Mouse (Mus musculus) CH12.LX (cell line): ENCODE data around the gene Slc7a7. TPM values are rescaled to one million over a fixed set of nuclear protein-coding genes. Genes with fewer than 3 reads are reported as not detected.
A peak's percentile ranks its signal among the peaks of the same experiment; 100 is the strongest.

Experiments used
- DNase-seq: peaks from one replicate; pipeline ENCODE4 v3.0.0-alpha.2; 2013; ENCODE audit errors: extremely low read depth
- H3K27ac ChIP-seq: 2 replicates; pipeline ENCODE4 v1.5.1; 2012; ENCODE audit warnings: low read depth, mild to moderate bottlenecking, control low read depth, moderate library complexity; ENCODE audit not compliant: insufficient read depth
- H3K27me3 ChIP-seq: replicated peaks from 2 replicates; pipeline ENCODE3; 2012; ENCODE audit warnings: inconsistent platforms
- H3K36me3 ChIP-seq, 2 experiments: replicated peaks in 1 of 2; 2 replicates each; pipeline versions ENCODE3 to v1.6.1; 2012; ENCODE audit warnings: inconsistent platforms in 1 of 2, low read length in 1 of 2, mild to moderate bottlenecking in 1 of 2, mixed read lengths in 1 of 2, moderate library complexity in 1 of 2; ENCODE audit not compliant: control insufficient read depth in 1 of 2, insufficient read depth in 1 of 2
- H3K4me1 ChIP-seq, 2 experiments: 2 replicates each; pipeline ENCODE4 v1.6.1; 2012; ENCODE audit warnings: inconsistent platforms in 1 of 2, moderate library complexity in 1 of 2; ENCODE audit not compliant: insufficient read depth in 2 of 2, control insufficient read depth in 1 of 2
- H3K4me2 ChIP-seq: 2 replicates; pipeline ENCODE4 v1.6.1; 2012; ENCODE audit warnings: low read depth, mild to moderate bottlenecking, control low read depth; ENCODE audit not compliant: poor library complexity, insufficient read depth, severe bottlenecking
- H3K4me3 ChIP-seq, 3 experiments: fragments of 150-350 bp in 1 of 3; sonication (generic) in 1 of 3; replicated peaks in 1 of 3; 2 replicates each; pipeline versions ENCODE3 to v1.5.1; 2011 to 2012; ENCODE audit warnings: low read depth in 2 of 3, low read length in 2 of 3, mild to moderate bottlenecking in 2 of 3, moderate library complexity in 2 of 3, control low read depth in 1 of 3, improper control_type of control experiment in 1 of 3, inconsistent platforms in 1 of 3, mixed read lengths in 1 of 3; ENCODE audit not compliant: poor library complexity in 1 of 3
- H3K79me2 ChIP-seq: replicated peaks from 2 replicates; pipeline ENCODE4 v1.6.1; 2012; ENCODE audit warnings: mild to moderate bottlenecking, moderate library complexity; ENCODE audit not compliant: control insufficient read depth, poor library complexity, insufficient read depth, severe bottlenecking; ENCODE audit errors: extremely low read depth
- H3K9ac ChIP-seq: 2 replicates; pipeline ENCODE4 v1.6.1; 2012; ENCODE audit warnings: low read depth, mild to moderate bottlenecking, control low read depth, moderate library complexity; ENCODE audit not compliant: insufficient read depth
- H3K9me3 ChIP-seq: replicated peaks from 2 replicates; pipeline ENCODE3; 2012; ENCODE audit warnings: low read length, inconsistent platforms, mixed read lengths
- BHLHE40 ChIP-seq: IDR thresholded peaks from 2 replicates; pipeline ENCODE4 v1.6.1; 2011; ENCODE audit warnings: mild to moderate bottlenecking, low read depth, low read length, improper control_type of control experiment
- CHD1 ChIP-seq: IDR thresholded peaks from 2 replicates; pipeline ENCODE4 v1.6.1; 2012; ENCODE audit warnings: low read depth, low read length, improper control_type of control experiment, inconsistent platforms
- CHD2 ChIP-seq: IDR thresholded peaks from 2 replicates; pipeline ENCODE4 v1.6.1; 2011; ENCODE audit warnings: low read length, improper control_type of control experiment
- CTCF ChIP-seq, 2 experiments: IDR thresholded peaks in 1 of 2; conservative IDR thresholded peaks in 1 of 2; 2 replicates each; pipeline ENCODE4 v1.5.1; 2011 to 2012; ENCODE audit warnings: low read depth in 2 of 2, low read length in 2 of 2, improper control_type of control experiment in 1 of 2, inconsistent platforms in 1 of 2, mild to moderate bottlenecking in 1 of 2, moderate library complexity in 1 of 2
- E2F4 ChIP-seq: IDR thresholded peaks from 2 replicates; pipeline ENCODE4 v1.6.1; 2011; ENCODE audit warnings: low read depth, low read length, improper control_type of control experiment; ENCODE audit not compliant: insufficient replicate concordance
- ELF1 ChIP-seq: IDR thresholded peaks from 2 replicates; pipeline ENCODE4 v1.6.1; 2014; ENCODE audit warnings: low read depth, mild to moderate bottlenecking, inconsistent platforms, low read length, improper control_type of control experiment
- HCFC1 ChIP-seq: IDR thresholded peaks from 2 replicates; pipeline ENCODE4 v1.6.1; 2012; ENCODE audit warnings: low read depth, mild to moderate bottlenecking, inconsistent platforms, low read length, improper control_type of control experiment
- JUND ChIP-seq: conservative IDR thresholded peaks from 2 replicates; pipeline ENCODE4 v1.6.1; 2011; ENCODE audit warnings: low read depth, low read length, improper control_type of control experiment
- MAX ChIP-seq: IDR thresholded peaks from 2 replicates; pipeline ENCODE4 v1.6.1; 2011; ENCODE audit warnings: low read length, improper control_type of control experiment
- MEF2A ChIP-seq: IDR thresholded peaks from 2 replicates; pipeline ENCODE4 v1.6.1; 2014; ENCODE audit warnings: low read depth, mild to moderate bottlenecking, inconsistent platforms, low read length, improper control_type of control experiment, borderline replicate concordance
- NELFE ChIP-seq: IDR thresholded peaks from 2 replicates; pipeline ENCODE4 v1.6.1; 2011; ENCODE audit warnings: low read depth, low read length, improper control_type of control experiment
- NRF1 ChIP-seq: IDR thresholded peaks from 2 replicates; pipeline ENCODE4 v1.6.1; 2014; ENCODE audit warnings: low read depth, mild to moderate bottlenecking, inconsistent platforms, low read length, improper control_type of control experiment, moderate library complexity
- PAX5 ChIP-seq: IDR thresholded peaks from 2 replicates; pipeline ENCODE4 v1.6.1; 2012; ENCODE audit warnings: low read length, inconsistent platforms, mixed read lengths
- POLR2A ChIP-seq: IDR thresholded peaks from 2 replicates; pipeline ENCODE4 v1.6.1; 2011; ENCODE audit warnings: low read depth, mild to moderate bottlenecking, improper control_type of control experiment, low read length
- POLR2AphosphoS2 ChIP-seq: IDR thresholded peaks from 2 replicates; pipeline ENCODE4 v1.6.1; 2011; ENCODE audit warnings: low read depth, low read length, improper control_type of control experiment
- RAD21 ChIP-seq: IDR thresholded peaks from 2 replicates; pipeline ENCODE4 v1.6.1; 2011; ENCODE audit warnings: low read depth, mild to moderate bottlenecking, low read length, improper control_type of control experiment, moderate library complexity
- RCOR1 ChIP-seq: conservative IDR thresholded peaks from 2 replicates; pipeline ENCODE4 v1.6.1; 2012; ENCODE audit warnings: low read depth, mild to moderate bottlenecking, inconsistent platforms, low read length, improper control_type of control experiment
- SMC3 ChIP-seq: IDR thresholded peaks from 2 replicates; pipeline ENCODE4 v1.6.1; 2011; ENCODE audit warnings: low read depth, low read length, improper control_type of control experiment
- TBP ChIP-seq: conservative IDR thresholded peaks from 2 replicates; pipeline ENCODE4 v1.6.1; 2011; ENCODE audit warnings: low read depth, low read length, improper control_type of control experiment
- USF1 ChIP-seq: IDR thresholded peaks from 2 replicates; pipeline ENCODE4 v1.6.1; 2014; ENCODE audit warnings: low read depth, mild to moderate bottlenecking, inconsistent platforms, low read length, improper control_type of control experiment
- USF2 ChIP-seq: conservative IDR thresholded peaks from 2 replicates; pipeline ENCODE4 v1.6.1; 2011; ENCODE audit warnings: low read depth, low read length, improper control_type of control experiment
- ZMIZ1 ChIP-seq: IDR thresholded peaks from 2 replicates; pipeline ENCODE4 v1.6.1; 2012; ENCODE audit warnings: low read depth, mild to moderate bottlenecking, inconsistent platforms, low read length, improper control_type of control experiment
- ZNF384 ChIP-seq: IDR thresholded peaks from 2 replicates; pipeline ENCODE4 v1.6.1; 2012; ENCODE audit warnings: low read depth, low read length, improper control_type of control experiment, inconsistent platforms
- dilution Hi-C: fragments of 300-500 bp; cut with MboI; formaldehyde crosslinking; loops from 2 replicates; pipeline ENCODE4 v1.14.3; 2020; ENCODE audit warnings: low sequenced_read_pairs; ENCODE audit not compliant: extremely low pct_unique_long_range_greater_than_20kb, extremely low pct_ligation_motif_present
- in situ Hi-C: fragments of 300-500 bp; cut with MboI; formaldehyde crosslinking; loops from 3 replicates; pipeline ENCODE4 v1.14.3; 2019; ENCODE audit warnings: low sequenced_read_pairs, low pct_ligation_motif_present, low pct_unique_long_range_greater_than_20kb, mixed read lengths
- polyA plus RNA-seq: library from polyadenylated mRNA; unstranded; fragments of >175 nt; gene quantifications from 2 replicates; pipeline ENCODE4 v1.2.1, GENCODE M21; 2012; ENCODE audit warnings: low read depth; ENCODE audit not compliant: insufficient read length
- total RNA-seq, 2 experiments: library from RNA; depleted of rRNA; stranded (reverse); fragments of 300-350 nt in 1 of 2; fragments of >200 nt in 1 of 2; gene quantifications; 2 replicates each; pipeline ENCODE4 v1.2.3; 2012 to 2014

Gene Slc7a7
- total and polyA plus RNA-seq, 3 experiments = 27.8 to 50.4 (median 45.4) TPM

DNA sequence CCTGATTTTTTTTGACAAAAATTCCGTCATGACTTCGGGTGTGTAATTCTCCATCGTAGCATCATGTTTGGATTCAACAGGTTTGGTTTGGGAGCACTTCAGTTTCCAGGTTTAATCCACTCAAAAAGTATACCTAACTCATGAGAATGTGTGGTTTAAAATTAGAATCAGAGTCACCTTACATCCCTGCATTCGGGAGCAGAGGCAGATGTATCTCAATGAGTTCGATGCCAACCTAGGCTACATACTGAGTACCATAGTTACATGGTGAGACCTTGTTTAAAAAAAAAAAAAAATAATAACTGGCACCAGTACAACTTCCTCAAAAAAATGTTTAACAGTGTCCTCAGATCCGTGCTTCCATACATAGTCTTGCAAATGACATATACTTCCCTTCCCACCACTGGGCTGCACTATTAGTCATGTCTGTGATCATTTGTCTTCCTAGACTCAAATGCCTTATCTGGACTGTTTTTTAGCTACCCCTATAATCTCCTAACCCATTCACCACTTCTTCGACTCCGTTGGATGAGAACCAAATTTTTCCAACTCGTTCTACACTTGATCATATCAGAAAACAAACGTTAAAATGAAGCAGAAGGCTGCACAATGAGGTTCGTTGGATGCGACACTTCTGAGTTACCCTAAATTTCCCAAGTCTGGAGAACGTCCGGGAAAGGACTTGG, 8.6 kb upstream of the Slc7a7 start:
- peak overlapping the region; percentile 23 for H3K27ac ChIP-seq
- peak overlapping the region; percentile 98 for H3K9ac ChIP-seq
- H3K9me3 ChIP-seq = no peaks in the 10 kb centered on the region
- in situ Hi-C loops = no loop called here
- peak overlapping the region; percentile 79 for H3K4me2 ChIP-seq
- peaks cover 0 to 25% of the 10 kb centered on the region in 2 experiments; a peak in 2 of 4 replicates for H3K4me1 ChIP-seq
- H3K36me3 ChIP-seq = peaks cover 13 to 29% of the 10 kb centered on the region in 2 experiments
- peak overlapping the region; percentile 78 to 86 (median 78) for H3K4me3 ChIP-seq
- H3K79me2 ChIP-seq = no peaks in the 10 kb centered on the region
- H3K27me3 ChIP-seq = no peaks in the 10 kb centered on the region
- dilution Hi-C loops = no loop called here
- TF ChIP-seq BHLHE40 = no peak
- TF ChIP-seq CHD1 = peak; percentile 80; the same call in 1 of the 2 replicates
- TF ChIP-seq POLR2AphosphoS2 = no peak
- no peak for TF ChIP-seq E2F4
- TF ChIP-seq PAX5 = no peak
- TF ChIP-seq HCFC1 = no peak
- no peak for TF ChIP-seq CHD2
- TF ChIP-seq NELFE = no peak
- TF ChIP-seq ZNF384 = 0 out of 2 replicates have a peak, but pooled peaks have one; percentile 20
- no peak for TF ChIP-seq USF1
- TF ChIP-seq ELF1 = no peak
- no peak for TF ChIP-seq TBP
- TF ChIP-seq MEF2A = no peak
- TF ChIP-seq RCOR1 = no peak
- no peak for TF ChIP-seq MAX
- no peak for TF ChIP-seq NRF1
- TF ChIP-seq RAD21 = no peak
- 0 out of 4 replicates have a peak, but pooled peaks of 1 of the 2 experiments have one; percentile 6 for TF ChIP-seq CTCF (conservative IDR thresholded peaks at IDR 0.05 in 1 of 2, IDR thresholded peaks at IDR 0.05 in 1 of 2; ENCODE audit: low read depth in 2 of 2, low read length in 2 of 2)
- TF ChIP-seq POLR2A = no peak
- TF ChIP-seq USF2 = no peak
- no peak for TF ChIP-seq ZMIZ1
- no peak for TF ChIP-seq SMC3
- 0 out of 2 replicates have a peak, but pooled peaks have one; percentile 5 for TF ChIP-seq JUND
- no peak for DNase-seq
